In the genomic region with DNA sequence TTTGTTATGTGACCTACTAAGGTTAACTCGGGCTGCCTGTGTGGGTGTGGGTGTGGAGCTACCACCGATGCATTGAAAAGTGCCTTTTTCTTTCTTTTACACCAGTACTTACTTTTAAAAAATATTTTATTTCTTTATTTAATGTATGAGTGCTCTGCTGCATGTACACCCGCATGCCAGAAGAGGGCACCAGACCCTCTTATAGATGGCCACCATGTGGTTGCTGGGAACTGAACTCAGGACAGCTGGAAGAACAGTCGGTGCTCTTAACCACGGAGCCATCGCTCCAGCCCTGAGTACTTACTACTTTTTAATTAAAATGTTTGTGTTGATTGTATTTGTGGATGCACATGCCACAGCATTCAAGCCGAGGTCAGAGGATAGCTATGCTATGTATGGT, we compare ENCODE assay signal across 10 mouse cellular contexts. TPM values are rescaled to one million over a fixed set of nuclear protein-coding genes. Genes with fewer than 3 reads are reported as not detected.
DNase-seq lines count a peak whose midpoint lies in the region; ATAC-seq and TF ChIP-seq lines count a peak whose summit lies in the region.
"Had no signal": no experiment of that assay in that cellular context is flagged by ENCODE, and none has a peak within 500 bp of the region (broad histone marks: within the 10 kb centered on the region; RNA-seq: fewer than 3 reads in every experiment).

No protein-coding gene starts in this region.

- H3K4me1 ChIP-seq in hindbrain, embryonic 11.5 days (replicated peaks; ENCODE audit: control insufficient read depth, insufficient read depth, low read length): no peaks in the 10 kb centered on the region
- H3K4me1 ChIP-seq in hindbrain, embryonic 12.5 days: no peaks in the 10 kb centered on the region
- H3K4me1 ChIP-seq in MEL (ENCODE audit: control insufficient read depth in 1 of 2, insufficient read depth in 2 of 2, low read length in 2 of 2): peaks cover 0 to 5% of the 10 kb centered on the region in 2 experiments
- no peaks in the 10 kb centered on the region for H3K4me1 ChIP-seq in hindbrain, embryonic 14.5 days (replicated peaks; ENCODE audit: control insufficient read depth, insufficient read depth, low read length)
- H3K4me1 ChIP-seq: neural tube, embryonic 12.5 days had no signal

- no peak for TF ChIP-seq POLR2A in MEL (IDR thresholded peaks at IDR 0.05; ENCODE audit: control insufficient read depth in 1 of 2, insufficient read depth in 1 of 2, low read depth in 1 of 2, low read length in 2 of 2, poor library complexity in 1 of 2)

- no peak overlapping the region for H3K27ac ChIP-seq in hindbrain, embryonic 11.5 days (ENCODE audit: low read depth, low read length)
- H3K27ac ChIP-seq in hindbrain, embryonic 12.5 days: no peak overlapping the region
- H3K27ac ChIP-seq in MEL (ENCODE audit: control insufficient read depth, low read depth, low read length): no peak overlapping the region
- no peak overlapping the region for H3K27ac ChIP-seq in hindbrain, embryonic 14.5 days
- H3K27ac ChIP-seq: neural tube, embryonic 12.5 days had no signal

- peak; percentile 69 to 81 (median 79) for TF ChIP-seq CTCF in MEL (IDR thresholded peaks at IDR 0.05 in 2 of 3, conservative IDR thresholded peaks at IDR 0.05 in 1 of 3; ENCODE audit: control insufficient read depth in 1 of 3, insufficient read depth in 1 of 3, low read depth in 2 of 3, low read length in 3 of 3, poor library complexity in 1 of 3, severe bottlenecking in 1 of 3)

- H3K36me3 ChIP-seq in hindbrain, embryonic 11.5 days (ENCODE audit: control insufficient read depth, insufficient read depth, low read length): no peaks in the 10 kb centered on the region
- no peaks in the 10 kb centered on the region for H3K36me3 ChIP-seq in hindbrain, embryonic 12.5 days
- H3K36me3 ChIP-seq in MEL (ENCODE audit: control insufficient read depth in 1 of 2, insufficient read depth in 2 of 2, low read length in 2 of 2): no peaks in the 10 kb centered on the region
- no peaks in the 10 kb centered on the region for H3K36me3 ChIP-seq in hindbrain, embryonic 14.5 days (replicated peaks; ENCODE audit: control insufficient read depth, insufficient read depth)
- H3K36me3 ChIP-seq: neural tube, embryonic 12.5 days had no signal

- no peaks in the 10 kb centered on the region for H3K9me3 ChIP-seq in hindbrain, embryonic 11.5 days (ENCODE audit: control insufficient read depth, low read length)
- no peaks in the 10 kb centered on the region for H3K9me3 ChIP-seq in hindbrain, embryonic 12.5 days (replicated peaks)
- no peaks in the 10 kb centered on the region for H3K9me3 ChIP-seq in MEL (replicated peaks; ENCODE audit: insufficient read depth, low read length)
- H3K9me3 ChIP-seq in hindbrain, embryonic 14.5 days (ENCODE audit: control insufficient read depth, low read length): no peaks in the 10 kb centered on the region
- H3K9me3 ChIP-seq: neural tube, embryonic 12.5 days had no signal

- ATAC-seq in hindbrain, embryonic 11.5 days (ENCODE audit: low FRiP score): no peak
- no peak for ATAC-seq in hindbrain, embryonic 12.5 days (ENCODE audit: low FRiP score)
- no peak for ATAC-seq in hindbrain, embryonic 14.5 days (ENCODE audit: low FRiP score)

- DNase-seq in hindbrain, embryonic 11.5 days (ENCODE audit: low spot score): peak; percentile 14
- DNase-seq in A20 (ENCODE audit: low read depth, low spot score): peak; percentile 55
- DNase-seq in MEL (ENCODE audit: low read depth, low spot score): peak; percentile 80
- DNase-seq in kidney, postnatal 36 days: peak; percentile 6 to 59
- DNase-seq in right cerebral cortex, postnatal 10 days (ENCODE audit: low spot score in 2 of 2): no peak
- no peak for DNase-seq in Muller cell, postnatal 12 days (ENCODE audit: inconsistent ontology term)
- DNase-seq in hindbrain, embryonic 14.5 days (ENCODE audit: low spot score): no peak

- WGBS in hindbrain, embryonic 11.5 days: 48% methylated on average over 7 of the region's 7 CpGs
- WGBS in hindbrain, embryonic 12.5 days: 38% methylated on average over 7 of the region's 7 CpGs
- 41% methylated on average over 7 of the region's 7 CpGs for WGBS in hindbrain, embryonic 14.5 days

- H3K79me2 ChIP-seq in MEL (ENCODE audit: control insufficient read depth, insufficient read depth, low read length, poor library complexity): no peaks in the 10 kb centered on the region

- no peak overlapping the region for H3K9ac ChIP-seq in hindbrain, embryonic 11.5 days (ENCODE audit: low read depth, low read length)
- H3K9ac ChIP-seq in hindbrain, embryonic 12.5 days: no peak overlapping the region
- H3K9ac ChIP-seq in MEL (ENCODE audit: control insufficient read depth, low read depth, low read length, poor library complexity, severe bottlenecking): no peak overlapping the region
- no peak overlapping the region for H3K9ac ChIP-seq in hindbrain, embryonic 14.5 days
- H3K9ac ChIP-seq: neural tube, embryonic 12.5 days had no signal

- no peak for TF ChIP-seq EP300 in MEL (IDR thresholded peaks at IDR 0.05; ENCODE audit: low read depth in 1 of 2, low read length in 2 of 2)

- H3K27me3 ChIP-seq in hindbrain, embryonic 11.5 days (ENCODE audit: control insufficient read depth, insufficient read depth, low read length): no peaks in the 10 kb centered on the region
- H3K27me3 ChIP-seq in hindbrain, embryonic 12.5 days: peaks cover 9% of the 10 kb centered on the region
- H3K27me3 ChIP-seq in MEL (ENCODE audit: control insufficient read depth in 1 of 2, insufficient read depth in 2 of 2, low read length in 2 of 2): peaks cover 9 to 10% of the 10 kb centered on the region in 2 experiments
- H3K27me3 ChIP-seq in hindbrain, embryonic 14.5 days (ENCODE audit: control insufficient read depth, insufficient read depth, low read length): peaks cover 4% of the 10 kb centered on the region; the same call in 1 of the 2 replicates
- H3K27me3 ChIP-seq: neural tube, embryonic 12.5 days had no signal

- no peak overlapping the region for H3K4me3 ChIP-seq in hindbrain, embryonic 11.5 days (ENCODE audit: low read depth, low read length)
- no peak overlapping the region for H3K4me3 ChIP-seq in hindbrain, embryonic 12.5 days
- H3K4me3 ChIP-seq in MEL (ENCODE audit: control insufficient read depth in 1 of 2, insufficient read depth in 1 of 2, low read depth in 2 of 2, low read length in 2 of 2): no peak overlapping the region
- no peak overlapping the region for H3K4me3 ChIP-seq in hindbrain, embryonic 14.5 days (replicated peaks; ENCODE audit: low read length)
- H3K4me3 ChIP-seq: neural tube, embryonic 12.5 days had no signal

- H3K4me2 ChIP-seq in hindbrain, embryonic 11.5 days (replicated peaks; ENCODE audit: low read depth, low read length): no peak overlapping the region
- no peak overlapping the region for H3K4me2 ChIP-seq in hindbrain, embryonic 12.5 days (replicated peaks)
- H3K4me2 ChIP-seq in hindbrain, embryonic 14.5 days (replicated peaks): no peak overlapping the region
- H3K4me2 ChIP-seq: heart, embryonic 11.5 days; neural tube, embryonic 12.5 days had no signal

- peak; percentile 69 for TF ChIP-seq RAD21 in MEL (IDR thresholded peaks at IDR 0.05; ENCODE audit: low read depth, low read length)

TF ChIP-seq in MEL, 35 proteins besides CTCF, POLR2A, EP300 and RAD21 (continues in another document):
- TF ChIP-seq ELF1 (IDR thresholded peaks at IDR 0.05; ENCODE audit: low read depth, low read length): no peak
- TF ChIP-seq MAZ (IDR thresholded peaks at IDR 0.05; ENCODE audit: low read depth, low read length): no peak
- no peak for TF ChIP-seq GABPA (IDR thresholded peaks at IDR 0.05; ENCODE audit: low read depth, low read length)
- no peak for TF ChIP-seq KAT2A (conservative IDR thresholded peaks at IDR 0.05; ENCODE audit: low read depth, low read length)
- no peak for TF ChIP-seq CHD1 (IDR thresholded peaks at IDR 0.05; ENCODE audit: low read depth, low read length)
- no peak for TF ChIP-seq MYB (IDR thresholded peaks at IDR 0.05; ENCODE audit: low read depth, low read length)
- TF ChIP-seq MAFK (IDR thresholded peaks at IDR 0.05; ENCODE audit: borderline replicate concordance, low read depth, low read length): no peak
- no peak for TF ChIP-seq TBP (IDR thresholded peaks at IDR 0.05; ENCODE audit: low read depth, low read length)
- no peak for TF ChIP-seq JUND (IDR thresholded peaks at IDR 0.05; ENCODE audit: low read depth, low read length)
- no peak for TF ChIP-seq ZNF384 (IDR thresholded peaks at IDR 0.05; ENCODE audit: low read depth, low read length)
- TF ChIP-seq POLR2AphosphoS2 (IDR thresholded peaks at IDR 0.05; ENCODE audit: low read length): no peak
- TF ChIP-seq GATA1 (IDR thresholded peaks at IDR 0.05; ENCODE audit: low read depth, low read length): no peak
- TF ChIP-seq NELFE (IDR thresholded peaks at IDR 0.05; ENCODE audit: low read depth, low read length): no peak
- no peak for TF ChIP-seq ZKSCAN1 (IDR thresholded peaks at IDR 0.05; ENCODE audit: low read depth, low read length)
- TF ChIP-seq E2F4 (IDR thresholded peaks at IDR 0.05; ENCODE audit: borderline replicate concordance, low read depth, low read length): no peak

RNA-seq across cellular contexts. Expression of gene Alox12e, which starts 8.6 kb away (rescaled TPM):
- polyA plus RNA-seq in hindbrain, embryonic 11.5 days (2014; fragmentation: Nextera tagmentation; extraction: Ambion mirVana): not detected in 2 replicates
- not detected in 2 replicates for polyA plus RNA-seq in hindbrain, embryonic 12.5 days (2016; fragmentation: Nextera tagmentation; extraction: Ambion mirVana)
- total RNA-seq in MEL (2012; rRNA removed): not detected in 2 replicates
- not detected for polyA plus RNA-seq in MEL (2012; ENCODE audit: insufficient read depth in 1 of 2, insufficient read length in 2 of 2, low read depth in 1 of 2, low replicate concordance in 2 of 2, missing spikeins in 1 of 2)
- polyA plus RNA-seq in hindbrain, embryonic 14.5 days (2014; fragmentation: Nextera tagmentation; extraction: Ambion mirVana): not detected in 2 replicates
- polyA plus RNA-seq: heart, embryonic 11.5 days; neural tube, embryonic 12.5 days had no signal

RNA-seq across cellular contexts. Expression of gene Alox15, which starts 38.0 kb away (rescaled TPM):
- polyA plus RNA-seq in hindbrain, embryonic 11.5 days (2014; fragmentation: Nextera tagmentation; extraction: Ambion mirVana): 0.18 TPM in 1 of 2 replicates, not detected in the other
- polyA plus RNA-seq in hindbrain, embryonic 12.5 days (2016; fragmentation: Nextera tagmentation; extraction: Ambion mirVana): 0.09 TPM in 1 of 2 replicates, not detected in the other
- total RNA-seq in MEL (2012; rRNA removed): not detected in 2 replicates
- polyA plus RNA-seq in MEL (2012; ENCODE audit: insufficient read depth in 1 of 2, insufficient read length in 2 of 2, low read depth in 1 of 2, low replicate concordance in 2 of 2, missing spikeins in 1 of 2): not detected
- polyA plus RNA-seq in hindbrain, embryonic 14.5 days (2014; fragmentation: Nextera tagmentation; extraction: Ambion mirVana): 0.11 TPM in 1 of 2 replicates, not detected in the other

RNA-seq across cellular contexts. Expression of gene Alox12, which starts 58.7 kb away (rescaled TPM):
- polyA plus RNA-seq in hindbrain, embryonic 11.5 days (2014; fragmentation: Nextera tagmentation; extraction: Ambion mirVana): 3.5 and 3.7 TPM in 2 replicates
- polyA plus RNA-seq in hindbrain, embryonic 12.5 days (2016; fragmentation: Nextera tagmentation; extraction: Ambion mirVana): 2.2 and 3.3 TPM in 2 replicates
- total RNA-seq in MEL (2012; rRNA removed): not detected in 2 replicates
- under 1 TPM in 1 of 2 experiments, not detected in 1; 0.03 TPM for polyA plus RNA-seq in MEL (2012; ENCODE audit: insufficient read depth in 1 of 2, insufficient read length in 2 of 2, low read depth in 1 of 2, low replicate concordance in 2 of 2, missing spikeins in 1 of 2)
- polyA plus RNA-seq in hindbrain, embryonic 14.5 days (2014; fragmentation: Nextera tagmentation; extraction: Ambion mirVana): 1.7 and 2.1 TPM in 2 replicates

Comparison
In these comparisons a context has a peak if more than half of its experiments do, and no peak if none do; other contexts are left out.
1. DNase-seq: peak in hindbrain, embryonic 11.5 days (single experiment), A20 (single experiment), MEL (single experiment) and kidney, postnatal 36 days (2 of 2); none in right cerebral cortex, postnatal 10 days (0 of 2), Muller cell, postnatal 12 days (single experiment) and hindbrain, embryonic 14.5 days (single experiment).